Mouse (Mus musculus) CD8-positive naive resting alpha-beta T cell, adult 2 months (primary cell): Measurements from ENCODE around the gene Ciz1.

ENCODE experiments used
- DNase-seq, 2 experiments: peaks; one replicate each; pipeline ENCODE4 v3.0.0; 2022; ENCODE audit warnings: low read depth in 2 of 2, low spot score in 2 of 2

The Ciz1 gene

DNA sequence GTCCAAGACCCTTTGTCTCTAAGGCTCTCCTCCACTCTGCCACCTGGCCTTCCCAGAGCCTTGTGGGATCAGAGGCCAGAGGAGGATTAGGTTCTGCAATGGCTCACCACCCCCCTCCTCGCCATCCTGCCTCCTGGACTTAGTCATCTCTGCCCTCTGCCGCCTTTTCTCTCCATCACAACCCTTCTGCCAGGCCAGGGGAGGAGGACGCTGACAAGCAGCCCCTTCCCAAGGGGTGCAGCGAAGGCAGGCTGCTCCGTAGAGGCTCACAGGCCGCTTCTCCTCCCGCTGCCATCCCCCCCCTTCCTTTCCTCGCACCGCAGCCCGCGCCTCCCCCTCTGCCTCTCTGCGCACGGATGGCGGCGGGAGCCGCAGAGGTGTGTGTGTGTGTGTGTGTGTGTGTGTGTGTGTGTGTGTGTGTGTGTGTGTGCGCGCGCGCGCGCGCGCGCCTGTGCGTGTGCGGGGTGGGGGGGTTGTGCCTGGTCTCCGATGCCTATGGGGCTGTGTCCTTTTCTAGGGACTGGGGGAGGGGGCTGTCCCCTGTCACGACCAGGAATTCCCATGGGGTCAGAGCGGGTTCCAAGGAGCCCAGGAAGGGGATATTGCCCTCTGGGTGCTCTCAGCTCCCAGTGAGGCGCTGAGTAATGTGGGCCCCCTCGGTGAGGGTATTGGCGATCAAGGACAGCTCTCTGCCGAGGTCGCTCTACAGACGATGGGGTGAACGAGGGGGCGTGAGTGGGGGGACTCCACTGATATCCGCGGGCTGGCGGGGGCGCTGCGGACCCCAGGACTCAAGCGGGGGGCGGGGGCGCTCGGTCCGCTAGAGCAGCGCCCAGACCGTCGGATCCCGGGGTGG, at the start of gene Ciz1:
Gene Ciz1, plus strand, starts transcription at position 177 of the 856 bp plus-strand sequence.
- DNase-seq, result peak in 1 of 2 experiments; percentile 35

GRCm38 (mm10) chr2:32302952-32303351, 49.2 kb upstream of the Ciz1 start:
- DNase-seq, result no peak

- peak in 1 of 2 experiments; percentile 37 for DNase-seq
These were observed 47.8 kb upstream of the Ciz1 start for GRCm38 (mm10) chr2:32304145-32304832.

- DNase-seq, result no peak
These were observed 46.5 kb upstream of the Ciz1 start for GRCm38 (mm10) chr2:32305668-32306067.

DNA sequence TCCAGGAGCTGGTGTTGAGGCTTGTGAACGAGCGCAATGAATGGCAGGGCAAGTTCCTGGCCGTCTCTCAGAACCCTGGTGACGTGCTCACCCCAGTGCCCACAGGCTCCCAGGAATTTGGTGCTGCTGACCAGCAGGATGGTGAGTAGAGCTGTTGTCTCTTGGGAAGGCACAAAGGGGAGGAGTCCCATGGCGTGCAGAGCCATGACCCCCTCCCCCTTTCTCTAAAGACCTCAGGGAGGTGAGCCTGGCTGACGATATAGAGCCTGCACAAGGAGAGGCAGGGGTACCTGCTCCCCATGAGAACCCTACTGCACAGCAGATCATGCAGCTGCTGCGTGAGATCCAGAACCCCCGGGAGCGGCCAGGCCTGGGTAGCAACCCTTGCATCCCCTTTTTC, 46.0 kb upstream of the Ciz1 start:
- DNase-seq, result no peak

DNA sequence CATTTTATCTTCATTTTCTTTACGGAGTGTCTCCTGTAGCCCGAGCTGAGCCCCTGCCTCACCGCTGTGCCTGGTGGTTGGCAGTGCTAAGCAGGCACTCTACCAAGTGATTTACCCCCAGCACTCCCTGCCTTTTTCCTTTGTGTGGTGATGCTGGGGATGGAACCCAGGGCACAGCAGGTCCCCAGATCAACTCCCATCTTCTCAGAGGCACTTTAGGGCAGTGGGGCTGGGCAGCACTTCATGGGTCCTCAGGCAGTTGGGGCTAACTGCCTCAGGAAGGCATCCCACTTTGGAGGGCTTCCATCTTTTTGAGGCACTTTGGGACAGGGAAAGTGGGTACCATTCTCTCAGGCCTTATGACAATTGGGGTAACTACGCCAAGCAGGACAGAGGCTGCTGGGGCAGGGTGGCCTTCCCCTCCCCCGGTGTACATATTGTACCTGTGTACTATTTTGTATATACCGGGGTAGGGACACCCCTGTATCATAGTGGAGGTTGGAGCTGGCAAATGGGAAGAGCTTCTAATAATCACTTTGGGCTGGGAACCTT, 44.8 kb upstream of the Ciz1 start:
- no peak for DNase-seq

DNA sequence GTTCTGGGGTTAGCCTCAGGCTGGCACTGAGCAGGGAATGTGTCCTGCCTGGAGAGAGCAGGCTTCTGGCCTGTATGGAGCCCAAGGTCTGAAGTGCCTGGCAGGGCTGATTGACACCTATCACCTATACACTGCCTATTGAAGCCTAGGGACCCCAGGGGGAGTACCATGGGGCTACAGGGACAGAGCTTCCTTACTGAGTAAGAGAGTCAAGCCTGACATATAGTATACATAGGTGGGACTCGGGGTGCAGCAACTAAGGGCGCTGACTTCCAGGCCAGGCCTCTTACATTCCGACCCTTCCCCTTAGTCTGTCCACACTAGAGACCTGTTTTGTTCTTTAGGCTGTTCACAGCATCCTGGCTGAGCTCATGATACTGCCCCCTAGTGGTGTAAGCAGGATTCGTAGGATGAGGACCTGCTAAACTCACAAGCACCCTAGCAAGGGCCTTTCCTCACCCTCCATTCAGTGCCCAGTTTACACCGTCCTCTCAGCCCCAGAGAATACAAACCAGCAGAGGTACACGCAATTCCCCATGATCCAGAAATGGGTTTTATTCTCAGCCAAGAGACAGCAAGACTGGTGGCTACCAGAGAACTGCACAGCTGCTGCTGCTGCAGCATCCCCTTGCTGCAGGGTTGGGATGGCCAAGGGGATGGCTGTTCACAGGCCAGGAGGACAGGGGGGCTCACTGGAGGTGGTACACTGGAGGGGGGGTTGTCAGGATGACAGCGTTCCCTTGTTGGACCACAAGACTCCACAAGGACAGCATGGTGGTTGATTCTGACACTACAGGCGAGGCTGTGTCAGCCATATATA, 44.0 kb upstream of the Ciz1 start:
- DNase-seq, result peak; percentile 47 to 61

- DNase-seq, result no peak
These were observed 43.1 kb upstream of the Ciz1 start for GRCm38 (mm10) chr2:32308870-32309568.

- DNase-seq, result no peak
These were observed 41.9 kb upstream of the Ciz1 start for GRCm38 (mm10) chr2:32310096-32310845.

DNA sequence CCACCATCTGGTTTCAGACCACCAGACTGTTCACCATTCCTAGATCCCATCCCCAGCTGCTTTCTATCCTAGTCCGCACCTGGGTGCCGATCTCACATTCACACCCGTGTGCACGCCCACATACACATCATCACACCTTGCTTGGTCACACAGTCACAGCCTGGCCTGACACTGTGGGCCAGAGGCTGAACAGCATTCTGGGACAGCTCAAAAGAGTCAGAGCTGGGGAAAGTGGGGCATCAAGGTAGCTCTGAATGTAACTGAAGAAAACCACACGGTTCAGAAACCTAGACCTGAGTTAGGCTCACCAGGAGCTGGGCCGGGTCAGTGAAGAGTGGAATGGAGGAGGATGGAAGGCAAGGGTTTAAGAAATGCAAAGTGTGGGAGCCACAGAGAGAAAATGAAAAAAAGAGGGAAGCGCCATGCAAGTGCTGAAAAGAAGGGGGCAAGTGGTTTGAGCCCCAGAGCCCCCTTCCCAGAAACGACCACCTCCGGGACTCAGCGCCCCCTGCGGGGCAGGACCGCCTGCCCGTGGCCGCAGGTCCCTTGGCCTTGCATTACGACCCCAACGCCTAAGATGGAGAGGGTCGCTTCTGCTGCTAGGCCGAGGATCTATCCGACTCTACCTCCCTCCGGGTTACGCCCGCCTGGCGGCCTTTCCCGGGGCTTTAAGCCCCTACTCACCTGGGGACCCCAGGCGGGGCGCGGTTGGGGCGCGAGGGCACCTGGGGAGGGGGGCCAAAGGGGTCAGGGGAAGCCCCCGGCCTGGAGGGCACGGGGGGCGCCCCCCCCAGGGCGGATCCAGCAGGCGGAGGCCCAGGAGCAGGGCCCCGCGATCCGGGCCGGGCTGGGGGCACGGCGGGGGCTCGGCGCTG, 40.4 kb upstream of the Ciz1 start:
- DNase-seq, result no peak

- DNase-seq, result peak; percentile 67 to 83
These were observed 39.7 kb upstream of the Ciz1 start for GRCm38 (mm10) chr2:32312318-32312964.

- no peak for DNase-seq
These were observed 37.3 kb upstream of the Ciz1 start for GRCm38 (mm10) chr2:32314831-32315230.

DNA sequence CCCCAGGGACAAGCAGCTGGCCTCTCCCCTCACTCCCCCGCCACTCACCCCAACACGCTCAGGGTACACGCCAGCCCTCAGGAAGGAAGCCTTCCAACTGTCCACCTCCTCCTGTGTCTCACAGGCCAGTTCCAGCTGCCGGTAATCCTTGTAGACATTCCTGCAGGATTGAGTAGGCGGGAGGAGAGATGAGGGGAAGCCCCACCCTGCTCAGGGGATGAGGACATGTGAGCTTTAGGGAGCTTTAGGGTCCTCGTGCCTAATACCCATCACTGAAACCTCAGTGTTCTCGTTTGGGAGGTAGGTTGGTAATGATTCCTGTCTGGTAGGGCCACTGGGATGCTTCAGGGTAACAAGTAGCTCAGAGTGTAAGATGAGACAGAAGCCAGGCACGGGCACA, 36.4 kb upstream of the Ciz1 start:
- DNase-seq, result no peak

GRCm38 (mm10) chr2:32316887-32317656, 35.1 kb upstream of the Ciz1 start:
- DNase-seq, result no peak

- no peak for DNase-seq
These were observed 34.2 kb upstream of the Ciz1 start for GRCm38 (mm10) chr2:32317791-32318417.

DNA sequence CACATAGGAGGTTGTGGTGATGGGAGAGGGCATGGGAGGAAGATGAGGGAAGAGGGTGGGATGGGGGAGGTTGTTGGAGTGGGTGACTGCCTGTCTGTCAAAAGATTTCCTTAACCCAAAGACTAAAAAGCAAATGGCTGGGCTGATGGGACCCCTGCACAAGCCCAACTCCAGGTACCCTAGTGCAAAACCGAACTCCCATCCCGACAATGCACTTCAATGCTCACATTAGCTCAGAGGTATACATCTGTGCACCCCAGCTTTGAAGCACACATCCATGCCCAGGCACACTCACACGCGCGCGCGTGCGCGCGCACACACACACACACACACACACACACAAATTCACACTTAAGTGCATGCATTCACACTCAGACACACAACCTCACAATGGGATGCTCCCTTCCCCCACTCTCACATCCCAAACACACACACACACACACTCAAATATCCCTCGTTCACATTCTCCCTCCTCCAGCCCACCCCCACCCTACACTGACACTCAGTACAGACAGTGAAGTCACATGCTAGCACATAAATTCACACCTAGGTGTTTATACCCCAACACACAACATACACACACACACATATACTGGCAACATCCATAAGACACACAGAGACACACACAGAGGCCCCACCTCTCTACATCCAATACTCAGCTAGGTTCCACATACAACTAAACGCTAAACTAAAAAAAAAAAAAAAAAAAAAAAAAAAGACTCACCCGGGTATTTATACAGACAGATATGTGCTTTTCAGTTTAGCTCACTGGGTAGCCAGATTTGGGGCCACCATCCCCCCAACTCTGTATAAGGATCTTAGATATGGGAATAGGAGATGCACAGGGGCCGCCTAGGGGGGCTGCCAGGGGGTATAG, 33.2 kb upstream of the Ciz1 start:
- no peak for DNase-seq
